Mouse (Mus musculus) right cerebral cortex, postnatal 36 days (tissue): ENCODE measurements around the gene Gins2.

Experiments used
- DNase-seq, 2 experiments: peaks; one replicate each; pipeline ENCODE4 v3.0.0; 2022; ENCODE audit warnings: low spot score in 2 of 2, mixed read lengths in 1 of 2

Gene Gins2

DNA sequence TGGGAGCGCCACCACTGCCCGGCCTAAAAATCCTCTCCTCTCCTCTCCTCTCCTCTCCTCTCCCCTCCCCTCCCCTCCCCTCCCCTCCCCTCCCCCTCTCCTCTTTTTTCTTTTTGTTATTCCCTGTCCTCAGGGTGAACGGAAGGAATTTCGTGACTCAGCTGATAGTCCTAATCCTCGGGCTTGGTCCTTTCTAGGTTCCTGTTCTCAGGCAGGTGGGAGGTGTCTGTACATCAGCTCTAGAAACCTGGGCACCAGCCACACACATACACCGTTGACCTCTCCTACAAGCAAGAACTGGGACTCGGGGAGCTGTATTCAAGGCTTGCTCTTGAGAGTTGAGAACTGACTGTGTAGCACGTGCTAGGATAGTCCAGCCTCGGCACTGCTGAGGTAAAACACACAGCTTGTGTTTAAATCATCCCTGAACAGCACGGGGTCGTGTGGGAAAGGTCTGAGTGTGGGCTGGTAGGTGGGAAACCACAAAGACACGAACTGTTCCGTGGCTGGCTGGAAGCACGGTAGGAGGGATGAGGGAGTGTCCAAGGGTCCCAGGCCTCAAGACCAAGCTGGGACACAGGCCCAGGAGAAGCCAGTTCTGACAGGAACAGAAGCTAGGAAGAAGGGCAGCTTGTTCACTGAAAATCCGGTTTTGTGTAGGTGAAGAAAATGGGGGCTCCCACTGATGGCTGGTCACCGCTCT, 58.0 kb downstream of the Gins2 start:
- no peak for DNase-seq

DNA sequence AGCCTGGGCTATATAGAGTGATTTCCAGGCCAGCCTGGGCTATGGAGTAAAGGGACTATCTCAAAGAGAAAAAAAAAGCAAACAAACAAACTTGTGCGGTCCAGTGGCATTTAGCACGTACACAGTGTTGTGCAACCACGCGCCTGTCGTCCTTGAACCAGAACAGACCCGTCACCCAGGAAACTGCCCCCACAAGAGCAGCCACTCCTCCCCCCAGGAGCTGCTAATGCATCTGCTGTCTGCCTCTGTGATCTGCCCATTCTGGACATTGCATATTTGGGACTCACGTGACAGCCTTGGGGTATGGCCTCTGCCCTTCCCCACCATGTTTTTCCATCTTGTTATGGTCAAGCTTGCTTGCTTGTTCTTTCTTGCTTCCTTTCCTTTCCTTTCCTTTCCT, 59.9 kb downstream of the Gins2 start:
- no peak for DNase-seq
